Mouse (Mus musculus): ENCODE results near the gene Cd244a. TPM values are rescaled to one million over a fixed set of nuclear protein-coding genes. Genes with fewer than 3 reads are reported as not detected.

The Cd244a gene
- total and polyA plus RNA-seq, 3 experiments = 0.21 to 0.64 (median 0.41) TPM

DNA sequence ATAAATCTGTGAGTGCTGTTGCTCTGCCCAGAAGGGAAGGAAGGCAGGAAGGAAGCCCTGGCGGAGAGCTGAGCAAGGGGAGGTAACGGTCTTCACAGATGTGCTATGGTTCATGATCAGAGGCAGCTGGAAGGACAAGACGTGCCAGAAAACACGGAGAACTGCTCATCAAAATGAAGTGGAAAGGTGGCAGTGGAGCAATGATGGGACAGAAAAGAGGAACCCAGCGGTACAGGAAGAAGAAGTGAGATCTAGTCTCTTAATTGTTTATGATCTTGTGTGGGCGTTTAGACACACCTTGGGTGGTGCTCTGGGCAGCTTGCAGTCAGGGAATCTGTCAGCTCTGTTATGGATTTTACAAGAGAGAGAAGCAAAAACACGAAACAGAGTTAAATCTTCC is 7.7 kb upstream of the Cd244a start:
- peak; percentile 35 for DNase-seq (ENCODE audit: extremely low read depth)
- Histone ChIP-seq H3K4me2 (ENCODE audit: insufficient read depth, low read depth, poor library complexity, severe bottlenecking) (no peak overlapping the region), H3K9me3 (replicated peaks; ENCODE audit: low read length) (peaks cover 2% of the 10 kb centered on the region), H3K9ac (ENCODE audit: insufficient read depth, low read depth) (no peak overlapping the region), H3K36me3 (replicated peaks in 1 of 2; ENCODE audit: control insufficient read depth in 1 of 2, insufficient read depth in 1 of 2, low read length in 1 of 2) (no peaks in the 10 kb centered on the region), H3K79me2 (replicated peaks; ENCODE audit: control insufficient read depth, extremely low read depth, insufficient read depth, poor library complexity, severe bottlenecking) (no peaks in the 10 kb centered on the region), H3K27ac (ENCODE audit: insufficient read depth, low read depth) (no peak overlapping the region), H3K4me3 (replicated peaks in 1 of 3; ENCODE audit: low read depth in 2 of 3, low read length in 2 of 3, poor library complexity in 1 of 3) (no peak overlapping the region), H3K4me1 (ENCODE audit: control insufficient read depth in 1 of 2, insufficient read depth in 2 of 2) (peaks cover 3 to 8% of the 10 kb centered on the region in 2 experiments; a peak in 2 of 4 replicates), H3K27me3 (replicated peaks) (no peaks in the 10 kb centered on the region)
- TF ChIP-seq USF1 (IDR thresholded peaks at IDR 0.05; ENCODE audit: low read depth, low read length) (no peak), NELFE (IDR thresholded peaks at IDR 0.05; ENCODE audit: low read depth, low read length) (no peak), IRF4 (IDR thresholded peaks at IDR 0.05; ENCODE audit: low read depth, low read length) (no peak), UBTF (IDR thresholded peaks at IDR 0.05; ENCODE audit: low read depth, low read length) (no peak), RCOR1 (conservative IDR thresholded peaks at IDR 0.05; ENCODE audit: low read depth, low read length) (no peak)
- in situ Hi-C loops (cut with MboI; ENCODE audit: low pct_ligation_motif_present, low pct_unique_long_range_greater_than_20kb, low sequenced_read_pairs) (no loop called here), dilution Hi-C loops (cut with MboI; ENCODE audit: extremely low pct_ligation_motif_present, extremely low pct_unique_long_range_greater_than_20kb, low sequenced_read_pairs) (no loop called here)

DNA sequence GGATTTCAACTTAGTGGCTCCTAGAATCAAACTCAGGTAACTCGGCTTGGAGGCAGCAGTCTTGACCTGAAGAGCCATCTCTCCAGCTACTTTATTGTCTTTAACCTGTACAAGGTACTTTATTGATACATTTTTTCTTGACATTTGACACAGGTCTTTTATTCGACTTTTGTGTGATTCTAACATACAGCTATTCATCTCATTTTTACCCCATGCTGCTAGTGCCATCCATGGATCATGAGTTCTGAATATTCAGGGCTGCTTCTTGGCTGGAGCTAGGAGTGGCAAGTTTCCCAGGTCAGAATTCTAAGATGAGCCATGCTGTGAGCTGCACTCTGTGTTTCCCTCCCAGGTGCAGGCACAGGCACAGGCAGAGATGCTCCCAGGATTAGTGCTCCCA is 6.8 kb upstream of the Cd244a start:
- peaks cover 3 to 8% of the 10 kb centered on the region in 2 experiments; a peak in 2 of 4 replicates for H3K4me1 ChIP-seq (ENCODE audit: control insufficient read depth in 1 of 2, insufficient read depth in 2 of 2)
- no peak overlapping the region for H3K9ac ChIP-seq (ENCODE audit: insufficient read depth, low read depth)
- no peaks in the 10 kb centered on the region for H3K36me3 ChIP-seq (replicated peaks in 1 of 2; ENCODE audit: control insufficient read depth in 1 of 2, insufficient read depth in 1 of 2, low read length in 1 of 2)
- dilution Hi-C loops (cut with MboI; ENCODE audit: extremely low pct_ligation_motif_present, extremely low pct_unique_long_range_greater_than_20kb, low sequenced_read_pairs) = no loop called here
- TF ChIP-seq HCFC1 (IDR thresholded peaks at IDR 0.05; ENCODE audit: low read depth, low read length) (no peak), RAD21 (IDR thresholded peaks at IDR 0.05; ENCODE audit: low read depth, low read length) (no peak)
- no peak overlapping the region for H3K27ac ChIP-seq (ENCODE audit: insufficient read depth, low read depth)
- no peaks in the 10 kb centered on the region for H3K79me2 ChIP-seq (replicated peaks; ENCODE audit: control insufficient read depth, extremely low read depth, insufficient read depth, poor library complexity, severe bottlenecking)
- in situ Hi-C loops (cut with MboI; ENCODE audit: low pct_ligation_motif_present, low pct_unique_long_range_greater_than_20kb, low sequenced_read_pairs) = no loop called here
- no peak overlapping the region for H3K4me3 ChIP-seq (replicated peaks in 1 of 3; ENCODE audit: low read depth in 2 of 3, low read length in 2 of 3, poor library complexity in 1 of 3)
- no peaks in the 10 kb centered on the region for H3K27me3 ChIP-seq (replicated peaks)
- peaks cover 2% of the 10 kb centered on the region for H3K9me3 ChIP-seq (replicated peaks; ENCODE audit: low read length)
- no peak overlapping the region for H3K4me2 ChIP-seq (ENCODE audit: insufficient read depth, low read depth, poor library complexity, severe bottlenecking)
- no peak for DNase-seq (ENCODE audit: extremely low read depth)

DNA sequence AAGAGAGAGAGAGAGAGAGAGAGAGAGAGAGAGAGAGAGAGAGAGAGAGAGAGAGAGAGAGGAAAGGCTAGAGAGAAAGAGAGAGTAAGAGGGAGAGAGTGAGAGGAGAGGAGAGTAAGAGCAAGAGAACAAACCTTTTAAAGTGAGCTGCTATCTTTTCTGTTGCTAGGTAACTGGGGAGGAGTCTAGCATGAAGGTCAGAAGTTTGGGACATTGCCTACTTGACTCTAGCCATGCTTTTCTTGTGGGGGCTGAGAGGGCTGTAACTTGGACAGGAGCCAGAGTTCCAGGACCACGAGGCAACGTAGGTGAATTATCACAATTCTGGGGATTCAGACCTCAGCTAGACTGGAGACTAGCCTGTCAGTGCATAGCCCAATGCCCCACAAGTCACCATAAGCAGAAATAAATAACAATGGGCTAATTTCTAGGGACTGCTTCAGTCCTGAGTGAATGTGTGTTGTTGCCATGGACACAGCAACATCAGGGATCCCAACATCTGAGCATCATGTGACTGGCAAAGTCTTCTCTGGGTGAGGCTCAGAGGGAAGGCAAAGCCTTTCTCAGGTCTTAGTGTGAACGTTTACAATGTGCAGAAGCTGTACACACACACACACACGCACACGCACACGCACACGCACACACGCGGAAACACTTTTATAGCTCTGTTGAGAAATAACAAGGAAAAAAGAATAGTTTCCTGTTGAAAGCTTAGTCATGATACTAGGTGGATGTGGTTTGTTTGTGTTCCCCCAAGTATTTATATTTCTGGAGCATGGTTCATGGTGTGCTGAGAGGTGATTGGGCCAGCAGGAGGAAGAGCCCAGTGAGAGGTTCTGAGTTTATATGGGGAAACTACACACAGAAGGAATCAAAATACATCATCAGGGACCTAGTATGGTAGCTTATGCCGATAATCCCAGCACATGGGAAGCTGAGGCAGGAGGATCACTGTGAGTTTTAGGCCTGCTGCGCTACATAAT is 5.3 kb upstream of the Cd244a start:
- in situ Hi-C loops (cut with MboI; ENCODE audit: low pct_ligation_motif_present, low pct_unique_long_range_greater_than_20kb, low sequenced_read_pairs) (no loop called here), dilution Hi-C loops (cut with MboI; ENCODE audit: extremely low pct_ligation_motif_present, extremely low pct_unique_long_range_greater_than_20kb, low sequenced_read_pairs) (no loop called here)
- no peak for TF ChIP-seq SMC3 (IDR thresholded peaks at IDR 0.05; ENCODE audit: low read depth, low read length)
- TF ChIP-seq ZMIZ1 (IDR thresholded peaks at IDR 0.05; ENCODE audit: low read depth, low read length) = no peak
- no peak for TF ChIP-seq NELFE (IDR thresholded peaks at IDR 0.05; ENCODE audit: low read depth, low read length)
- TF ChIP-seq IRF4 (IDR thresholded peaks at IDR 0.05; ENCODE audit: low read depth, low read length) = no peak
- TF ChIP-seq EP300 (IDR thresholded peaks at IDR 0.05; ENCODE audit: low read length) = no peak
- TF ChIP-seq CTCF (conservative IDR thresholded peaks at IDR 0.05 in 1 of 2, IDR thresholded peaks at IDR 0.05 in 1 of 2; ENCODE audit: low read depth in 2 of 2, low read length in 2 of 2) = no peak
- TF ChIP-seq CHD2 (IDR thresholded peaks at IDR 0.05; ENCODE audit: low read length) = no peak
- no peak for TF ChIP-seq BHLHE40 (IDR thresholded peaks at IDR 0.05; ENCODE audit: low read depth, low read length)
- no peak for TF ChIP-seq RAD21 (IDR thresholded peaks at IDR 0.05; ENCODE audit: low read depth, low read length)
- TF ChIP-seq POLR2A (IDR thresholded peaks at IDR 0.05; ENCODE audit: low read depth, low read length) = no peak
- no peak for TF ChIP-seq MAFK (IDR thresholded peaks at IDR 0.05; ENCODE audit: insufficient replicate concordance, low read length)
- no peak for TF ChIP-seq ELF1 (IDR thresholded peaks at IDR 0.05; ENCODE audit: low read depth, low read length)
- no peak for TF ChIP-seq ZKSCAN1 (IDR thresholded peaks at IDR 0.05; ENCODE audit: borderline replicate concordance, low read depth, low read length)
- no peak for TF ChIP-seq TCF12 (IDR thresholded peaks at IDR 0.05; ENCODE audit: low read depth, low read length)
- TF ChIP-seq MAZ (IDR thresholded peaks at IDR 0.05; ENCODE audit: low read depth, low read length) = no peak
- TF ChIP-seq KAT2A (IDR thresholded peaks at IDR 0.05; ENCODE audit: insufficient replicate concordance, low read length) = no peak
- TF ChIP-seq PAX5 (IDR thresholded peaks at IDR 0.05; ENCODE audit: low read length) = no peak
- no peak overlapping the region for H3K4me3 ChIP-seq (replicated peaks in 1 of 3; ENCODE audit: low read depth in 2 of 3, low read length in 2 of 3, poor library complexity in 1 of 3)
- H3K4me2 ChIP-seq (ENCODE audit: insufficient read depth, low read depth, poor library complexity, severe bottlenecking) = no peak overlapping the region
- H3K9ac ChIP-seq (ENCODE audit: insufficient read depth, low read depth) = no peak overlapping the region
- peaks cover 3 to 10% of the 10 kb centered on the region in 2 experiments; a peak in 2 of 4 replicates for H3K4me1 ChIP-seq (ENCODE audit: control insufficient read depth in 1 of 2, insufficient read depth in 2 of 2)
- H3K79me2 ChIP-seq (replicated peaks; ENCODE audit: control insufficient read depth, extremely low read depth, insufficient read depth, poor library complexity, severe bottlenecking) = no peaks in the 10 kb centered on the region
- H3K36me3 ChIP-seq (replicated peaks in 1 of 2; ENCODE audit: control insufficient read depth in 1 of 2, insufficient read depth in 1 of 2, low read length in 1 of 2) = no peaks in the 10 kb centered on the region
- peaks cover 2% of the 10 kb centered on the region for H3K9me3 ChIP-seq (replicated peaks; ENCODE audit: low read length)
- no peak for DNase-seq (ENCODE audit: extremely low read depth)
- no peaks in the 10 kb centered on the region for H3K27me3 ChIP-seq (replicated peaks)
- H3K27ac ChIP-seq (ENCODE audit: insufficient read depth, low read depth) = no peak overlapping the region

All from CH12.LX (cell line).